Mouse (Mus musculus) kidney, adult 8-10 months (tissue): ENCODE data around the gene Ctxn1.

Source experiments
- DNase-seq, 2 experiments: peaks; one replicate each; pipeline ENCODE4 v3.0.0; 2022

Gene Ctxn1

DNA sequence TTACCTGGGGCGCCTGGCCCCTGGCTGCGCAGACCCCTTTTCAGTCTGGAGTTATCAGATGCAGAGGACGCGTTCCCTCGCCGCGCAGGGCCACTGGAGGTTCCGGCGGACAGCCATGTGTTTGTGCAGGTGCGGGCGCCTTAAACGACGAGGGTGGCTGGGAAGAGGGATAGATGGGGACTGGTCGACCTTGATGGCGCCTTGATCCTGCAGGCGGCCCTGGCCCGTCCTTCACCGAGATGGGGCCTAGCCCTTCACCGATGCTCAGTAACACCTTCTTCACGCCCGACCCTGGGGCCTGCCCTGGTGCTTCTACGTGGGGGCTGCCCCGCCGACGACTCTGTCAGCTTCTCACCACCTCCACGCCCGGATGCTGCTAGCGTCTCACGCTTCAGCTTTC is 9.9 kb downstream of the Ctxn1 start:
- DNase-seq: no peak

DNA sequence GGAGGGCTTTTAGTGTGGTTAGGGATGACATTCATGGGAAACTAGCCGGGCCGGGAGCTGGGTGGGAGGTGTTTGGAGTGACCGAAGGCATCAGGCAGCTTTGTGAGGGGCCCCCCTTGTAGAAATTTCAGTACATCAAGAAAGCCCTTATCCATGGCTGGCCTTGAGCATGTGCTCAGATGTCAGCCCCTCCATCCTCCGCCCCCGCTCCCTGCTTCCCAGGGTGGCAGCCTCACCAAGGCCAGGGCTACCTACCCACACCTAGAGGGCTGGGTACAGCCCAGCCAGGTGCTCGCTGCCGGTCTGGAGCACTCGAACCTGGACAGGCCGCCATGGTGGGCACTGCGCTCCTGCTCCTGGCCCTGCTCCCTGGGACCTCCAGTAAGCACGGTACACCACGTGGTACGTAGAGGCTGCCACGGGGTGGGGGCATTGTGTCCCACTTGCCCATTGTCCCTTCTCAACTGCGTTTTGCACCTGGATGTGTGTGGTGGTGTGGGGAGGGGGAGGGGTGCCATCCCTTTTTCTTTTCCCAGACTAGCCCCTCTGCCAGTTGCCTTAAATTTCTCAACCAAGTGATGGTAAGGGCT is 11.0 kb downstream of the Ctxn1 start, which contains the start of gene Tgfbr3l:
TSS of gene Tgfbr3l (plus strand) at position 264 of the 590 bp plus-strand sequence.
- no peak for DNase-seq

DNA sequence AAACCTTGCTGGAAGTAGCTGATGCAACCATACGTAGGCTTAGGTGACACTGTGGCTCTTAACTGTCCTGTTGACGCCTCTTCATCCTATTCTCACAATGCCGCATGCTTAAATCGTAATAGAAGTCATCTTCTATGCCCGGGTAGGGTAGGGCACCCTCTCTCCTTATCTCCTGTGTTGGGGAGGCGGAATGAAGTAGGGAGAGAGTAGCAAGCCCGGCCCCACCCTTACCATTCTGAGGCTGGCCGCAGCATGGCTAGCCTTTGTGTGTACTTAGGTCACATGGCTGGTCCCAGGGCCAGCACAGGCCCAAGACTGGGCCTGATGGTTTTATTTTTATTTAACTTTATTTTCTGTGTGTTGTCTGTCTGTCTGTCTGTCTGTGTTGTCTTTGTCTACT is 11.8 kb downstream of the Ctxn1 start:
- DNase-seq: no peak

DNA sequence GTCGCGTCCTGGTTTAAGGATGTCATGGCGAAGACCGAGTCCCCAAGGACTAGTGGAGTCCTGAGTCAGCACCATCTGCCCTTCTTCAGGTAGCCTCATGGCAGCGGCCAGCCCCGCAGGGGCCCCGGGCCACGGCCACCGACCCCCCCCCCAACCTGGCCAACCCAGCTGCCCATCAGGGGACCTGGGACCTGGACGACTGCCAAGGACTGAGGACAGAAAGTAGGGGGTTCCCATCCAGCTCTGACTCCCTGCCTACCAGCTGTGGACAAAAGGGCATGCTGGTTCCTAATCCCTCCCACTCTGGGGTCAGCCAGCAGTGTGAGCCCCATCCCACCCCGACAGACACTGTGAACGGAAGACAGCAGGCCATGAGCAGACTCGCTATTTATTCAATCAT is 13.3 kb downstream of the Ctxn1 start:
- no peak for DNase-seq

DNA sequence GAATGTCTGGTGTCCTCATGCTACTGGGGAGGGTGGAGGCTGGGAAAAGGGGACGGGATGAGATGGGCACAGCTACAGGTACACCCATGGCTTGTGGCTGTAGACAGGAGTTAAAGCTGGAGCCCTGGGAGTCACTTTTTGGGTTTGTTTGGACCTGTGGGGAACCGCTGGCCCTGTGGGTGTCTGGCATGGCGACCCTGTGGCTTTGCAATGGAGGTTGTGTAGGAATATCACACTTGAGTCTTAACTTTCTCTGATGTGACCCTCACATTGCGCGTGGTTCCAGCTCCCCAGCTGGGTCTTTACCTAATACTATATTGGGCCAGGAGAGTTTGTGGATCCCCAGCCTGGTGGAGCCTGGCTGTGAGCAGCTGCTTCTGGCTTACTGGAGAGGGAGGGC is 14.0 kb downstream of the Ctxn1 start:
- DNase-seq: no peak

DNA sequence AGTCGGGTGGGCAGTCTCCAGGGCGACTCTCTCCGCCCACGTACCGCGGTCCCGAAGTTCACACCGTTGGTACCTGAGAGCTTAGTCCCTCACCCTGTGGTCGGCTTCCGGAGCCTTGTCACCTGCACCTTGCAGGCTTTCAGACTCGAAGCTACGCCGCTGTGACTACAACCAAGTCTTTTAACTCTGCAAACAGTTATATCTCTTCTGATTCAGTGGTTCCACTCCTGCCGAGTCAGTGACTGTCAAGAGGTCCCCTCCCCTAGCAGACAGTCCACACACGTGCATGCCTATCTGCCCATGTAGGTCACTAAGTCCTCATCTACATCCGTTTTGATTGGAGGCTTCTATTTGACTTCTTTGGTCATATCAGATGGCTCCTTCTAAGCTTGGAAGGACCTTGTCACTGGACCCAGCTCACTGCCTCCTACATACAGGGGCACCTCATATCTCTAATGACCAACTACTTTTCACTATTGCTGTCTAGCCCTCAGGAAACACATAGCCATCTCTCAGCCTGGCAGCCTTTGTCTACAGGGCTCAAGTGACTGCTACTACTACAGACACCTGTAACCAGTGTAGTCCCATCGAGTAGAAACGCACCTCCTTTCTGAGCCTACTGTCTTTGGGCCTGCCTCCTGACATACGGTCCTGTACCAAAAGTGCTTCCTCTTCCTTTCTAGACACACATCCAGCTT is 19.7 kb downstream of the Ctxn1 start:
- DNase-seq: no peak

DNA sequence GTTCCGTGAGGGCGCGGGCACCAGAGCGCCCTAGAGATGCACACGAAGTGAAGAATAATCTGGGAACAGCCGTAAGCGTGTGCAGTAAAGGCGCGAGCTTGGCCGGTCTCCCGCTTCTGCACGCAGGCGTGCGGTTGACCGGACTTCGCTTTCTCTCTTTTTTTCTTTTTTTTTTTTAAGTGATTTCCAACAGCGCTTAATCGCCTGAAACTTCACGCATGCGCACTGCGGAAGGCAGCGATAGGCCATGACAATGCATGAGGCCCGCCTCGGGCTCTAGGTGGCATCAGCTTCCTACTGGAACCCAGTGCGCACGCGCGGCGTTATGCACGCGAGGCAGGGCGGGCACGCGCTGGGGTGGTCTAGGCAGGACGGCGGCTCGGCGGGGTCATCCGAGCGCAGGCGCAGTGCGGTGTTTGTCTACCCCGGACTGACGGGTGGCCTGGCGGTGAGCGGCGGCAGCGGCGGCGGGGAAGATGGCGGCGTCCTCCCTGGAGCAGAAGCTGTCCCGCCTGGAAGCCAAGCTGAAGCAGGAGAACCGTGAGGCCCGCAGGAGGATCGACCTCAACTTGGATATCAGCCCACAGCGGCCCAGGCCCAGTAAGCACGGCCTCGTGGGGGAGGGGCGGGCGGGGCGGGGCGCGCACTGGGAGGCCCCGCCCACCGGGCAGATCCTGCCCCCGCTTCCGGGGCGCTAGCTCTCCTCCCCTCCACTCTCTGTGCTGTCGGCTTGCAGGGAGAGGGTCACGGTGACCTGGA is 20.5 kb downstream of the Ctxn1 start, which contains the start of the genes Map2k7 and Gm49320:
TSS of gene Map2k7 (plus strand) at position 307 of the 759 bp plus-strand sequence.
TSS of gene Gm49320 (plus strand) at position 432 of the 759 bp plus-strand sequence.
- peak; percentile 100 for DNase-seq

DNA sequence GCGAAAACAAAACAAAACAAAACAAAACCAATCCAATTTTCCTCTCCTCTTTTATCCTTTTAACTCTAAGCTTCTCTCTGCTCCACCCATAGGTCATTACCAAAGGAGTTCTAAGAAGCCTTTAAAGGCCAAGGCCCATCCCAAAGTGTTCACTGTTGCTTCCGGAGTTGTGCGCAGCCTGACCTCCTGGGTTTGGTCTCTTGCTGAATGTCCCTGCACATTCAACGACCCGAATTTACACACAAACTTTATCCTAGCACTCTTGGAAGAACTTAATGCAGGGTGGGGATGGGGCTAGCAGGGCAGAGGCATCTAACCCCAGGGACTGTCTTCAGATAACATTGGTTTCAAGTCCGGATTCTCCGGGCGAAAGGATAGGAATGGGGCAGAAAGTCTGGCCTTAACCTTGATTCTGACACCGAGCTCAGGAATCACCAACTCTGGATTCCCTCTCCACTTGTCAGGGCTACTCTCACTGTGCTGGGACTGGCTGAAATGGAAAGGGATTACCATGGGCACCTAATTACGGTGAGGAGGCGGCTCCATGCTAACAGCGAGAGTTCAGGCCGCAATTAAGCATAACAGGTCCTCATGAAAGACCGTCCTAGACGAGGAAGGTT is 21.1 kb downstream of the Ctxn1 start:
- DNase-seq: peak in 1 of 2 experiments; percentile 46

DNA sequence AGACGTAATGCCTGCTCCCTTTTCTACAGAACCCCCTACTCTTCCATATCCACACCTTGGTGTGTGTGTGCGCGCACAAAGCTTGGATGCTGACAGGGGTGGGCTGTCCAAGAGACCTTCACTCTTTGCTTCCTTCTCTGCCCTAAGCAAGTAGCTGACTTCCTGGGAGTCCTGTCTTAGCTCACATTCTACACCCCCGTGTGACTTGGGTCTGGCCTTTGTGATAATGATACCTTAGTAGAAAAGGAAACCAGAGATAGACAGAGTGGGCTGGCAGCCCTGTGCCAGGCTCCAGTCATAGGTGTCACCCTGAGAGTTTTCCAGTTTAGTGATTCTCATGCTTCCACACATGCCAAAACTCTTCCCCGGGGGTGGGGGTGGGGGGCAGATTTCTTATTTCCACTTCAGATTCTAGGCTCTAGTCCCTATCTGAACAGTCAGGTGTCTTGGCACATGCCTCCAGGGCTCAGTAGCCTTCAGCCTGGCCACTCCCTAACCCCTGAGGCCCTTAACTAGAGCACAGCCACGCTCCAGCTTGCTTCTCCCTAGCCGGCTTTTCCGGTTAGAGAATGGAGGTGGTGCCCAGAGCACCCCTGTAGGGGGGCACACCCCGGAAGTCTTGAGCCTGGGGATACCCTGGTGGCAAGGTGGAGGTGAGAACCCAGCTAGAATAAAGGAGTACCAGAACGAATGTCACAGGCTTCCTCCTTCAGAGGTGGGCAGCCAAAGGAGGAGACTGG is 28.3 kb downstream of the Ctxn1 start:
- no peak for DNase-seq

DNA sequence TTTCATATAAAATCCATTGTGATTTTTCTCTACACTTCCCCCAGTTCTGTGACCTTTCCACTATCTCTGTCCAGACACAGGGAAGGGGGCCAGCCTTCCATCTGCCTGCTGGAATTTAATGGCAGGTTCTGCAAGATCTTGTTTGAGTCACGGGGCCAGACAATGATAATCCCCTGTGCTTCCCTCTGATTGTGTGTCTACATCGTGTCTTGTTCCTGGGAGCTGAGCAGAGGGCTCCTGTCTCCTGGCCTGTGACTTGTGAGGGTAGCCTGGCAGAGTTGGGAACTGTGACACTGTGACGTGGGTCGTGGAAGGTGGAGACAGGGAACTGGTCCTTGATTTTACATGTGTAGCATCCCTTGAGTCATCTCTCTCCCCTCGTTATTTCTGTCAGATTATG is 29.3 kb downstream of the Ctxn1 start:
- no peak for DNase-seq

DNA sequence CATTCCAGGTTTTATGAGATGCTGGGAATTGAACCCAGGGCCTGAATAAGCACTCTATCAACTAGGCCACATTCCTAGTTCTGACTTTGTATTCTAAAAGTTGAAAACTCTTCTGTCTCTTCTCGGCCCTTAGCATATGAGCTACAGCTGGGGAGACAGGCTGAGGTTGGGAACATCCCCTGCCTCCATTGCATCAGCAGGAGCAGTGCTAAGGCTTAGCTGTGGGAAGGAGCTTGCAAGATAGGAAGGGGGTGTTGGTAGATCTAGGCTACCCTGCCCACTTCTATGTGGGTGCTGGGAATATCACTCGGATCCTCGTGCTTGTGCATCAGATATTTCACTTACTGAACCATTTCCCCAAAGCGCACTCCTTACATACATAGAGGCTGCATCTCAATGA is 31.2 kb downstream of the Ctxn1 start:
- no peak for DNase-seq

DNA sequence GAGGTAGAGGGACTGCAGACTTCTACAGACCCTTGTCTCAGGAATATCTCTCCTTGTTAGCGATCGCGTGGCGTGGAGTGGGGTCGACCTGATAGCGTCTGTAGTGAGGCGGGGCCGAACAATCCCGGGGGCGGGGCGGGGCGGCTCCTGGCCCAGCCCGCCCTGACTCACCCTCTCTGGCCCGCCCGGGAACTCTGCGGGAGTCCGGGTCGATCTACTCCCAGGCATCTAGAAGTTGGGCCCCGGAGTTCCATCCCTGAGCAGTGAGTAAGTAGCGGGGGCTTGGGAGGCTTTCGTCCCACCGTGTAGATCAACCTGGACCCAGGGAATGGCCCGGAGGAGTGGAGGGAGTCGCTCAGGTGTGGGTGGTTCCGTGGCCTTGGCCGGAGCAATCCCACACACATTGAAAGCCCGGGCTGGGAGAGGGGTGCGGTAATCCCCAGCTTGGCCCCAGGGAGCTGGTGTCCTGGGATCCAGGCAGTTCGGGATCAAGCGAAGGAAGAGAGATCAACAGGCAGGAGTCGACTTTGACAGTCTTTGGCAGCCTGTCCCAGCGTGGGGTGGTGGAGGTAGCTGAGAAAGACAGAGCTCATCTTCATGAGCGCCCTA is 32.2 kb downstream of the Ctxn1 start, which contains the start of gene Lrrc8e:
TSS of gene Lrrc8e (plus strand) at position 89 of the 609 bp plus-strand sequence.
- no peak for DNase-seq

DNA sequence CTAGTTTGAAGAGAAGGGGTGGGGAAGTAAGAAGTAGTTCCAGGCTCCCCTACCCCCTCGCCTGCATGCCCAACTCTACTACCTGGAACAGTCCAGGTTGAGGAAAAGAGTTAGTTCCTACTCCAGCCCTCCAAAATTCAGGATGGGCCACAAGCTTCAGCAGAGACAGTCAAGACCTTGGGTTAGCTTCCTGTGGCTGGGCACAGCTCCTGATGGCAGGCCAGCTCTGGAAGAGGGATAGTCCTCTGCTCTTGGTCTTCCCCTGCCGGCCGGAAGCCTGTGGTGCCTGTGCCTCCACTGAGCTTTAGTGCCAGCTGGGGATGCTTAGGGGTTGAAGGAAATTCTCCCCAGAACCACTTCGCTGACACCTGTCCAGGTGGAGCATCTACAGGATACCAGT is 32.8 kb downstream of the Ctxn1 start:
- no peak for DNase-seq

DNA sequence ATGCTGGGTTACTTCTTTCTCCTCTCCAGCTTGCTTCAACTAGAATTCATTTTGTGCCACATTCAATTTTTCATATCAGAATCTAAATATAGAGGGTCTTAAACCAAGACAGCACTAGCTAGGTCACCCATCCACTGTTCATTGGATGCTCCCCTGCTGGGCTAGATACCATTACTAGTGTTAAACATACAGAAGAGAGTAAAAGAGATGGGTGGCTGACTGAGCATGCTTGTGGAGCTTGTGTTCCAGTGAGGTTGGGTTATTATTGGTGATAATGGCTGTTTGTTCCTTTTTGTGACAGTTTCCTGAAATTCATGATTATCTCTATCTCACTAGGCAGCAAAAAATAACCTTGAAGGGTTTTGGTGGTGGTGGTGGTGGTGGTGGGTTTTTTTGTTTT is 37.0 kb downstream of the Ctxn1 start:
- DNase-seq: no peak

DNA sequence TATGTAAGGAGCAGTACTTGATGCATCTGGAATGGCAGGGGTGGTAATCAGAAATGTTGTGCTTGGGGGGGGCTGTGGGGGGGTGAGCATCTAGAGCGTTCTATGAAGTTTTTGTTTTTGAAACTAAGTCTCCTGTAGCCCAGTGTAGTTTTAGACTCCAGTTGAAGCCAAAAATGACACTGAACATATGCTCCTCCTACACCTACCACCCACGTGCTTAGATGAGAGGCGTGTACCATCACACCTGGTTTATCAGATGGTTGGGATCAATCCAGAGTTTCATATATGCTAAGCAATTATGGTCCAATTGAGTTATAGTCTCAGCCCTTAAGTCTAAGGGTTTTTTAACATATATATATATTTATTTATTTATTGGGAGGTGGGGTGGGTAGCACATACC is 39.5 kb downstream of the Ctxn1 start:
- DNase-seq: no peak

DNA sequence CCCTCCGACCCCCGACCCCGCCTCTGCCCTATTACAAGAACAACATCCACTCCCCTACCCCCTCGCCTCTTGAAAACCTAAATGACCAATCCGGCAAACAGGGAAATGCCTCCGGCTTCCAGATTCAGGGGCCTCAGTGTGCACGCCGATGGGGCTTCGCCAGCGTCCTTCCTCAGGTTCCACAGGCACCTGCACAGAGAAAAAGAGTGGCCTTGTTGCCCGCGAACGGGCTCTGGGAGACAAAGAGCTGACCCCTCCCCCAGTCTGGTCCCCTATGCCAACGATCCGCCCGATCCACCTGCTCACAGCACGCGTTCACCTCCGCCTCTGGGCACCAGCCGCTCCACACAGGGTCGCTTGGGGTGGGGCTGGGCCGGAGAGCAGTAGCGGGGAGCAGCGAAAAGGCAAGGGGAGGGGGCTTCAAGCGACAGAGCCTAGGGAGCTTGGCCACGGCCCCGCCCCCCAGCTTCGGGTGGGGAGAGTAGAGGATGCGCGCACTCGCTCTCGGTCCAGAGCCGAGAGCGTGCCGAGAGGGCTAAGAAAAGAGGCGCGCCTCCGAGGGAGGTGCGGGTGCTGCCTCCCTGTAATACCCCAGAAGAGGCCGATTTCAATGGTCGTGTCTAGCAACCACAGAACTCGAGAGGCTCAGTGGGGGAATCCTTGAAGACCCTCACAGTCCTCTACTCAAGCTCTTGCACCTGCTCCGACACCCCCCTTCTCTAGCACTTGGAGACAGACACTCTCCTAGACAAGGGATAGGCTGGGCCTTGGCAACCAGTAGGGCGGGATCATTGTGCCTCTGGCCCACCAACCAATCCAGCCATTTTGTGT is 42.1 kb downstream of the Ctxn1 start, which contains the start of gene Prr36:
TSS of gene Prr36 (minus strand) at position 669 of the 831 bp plus-strand sequence.
- no peak for DNase-seq

DNA sequence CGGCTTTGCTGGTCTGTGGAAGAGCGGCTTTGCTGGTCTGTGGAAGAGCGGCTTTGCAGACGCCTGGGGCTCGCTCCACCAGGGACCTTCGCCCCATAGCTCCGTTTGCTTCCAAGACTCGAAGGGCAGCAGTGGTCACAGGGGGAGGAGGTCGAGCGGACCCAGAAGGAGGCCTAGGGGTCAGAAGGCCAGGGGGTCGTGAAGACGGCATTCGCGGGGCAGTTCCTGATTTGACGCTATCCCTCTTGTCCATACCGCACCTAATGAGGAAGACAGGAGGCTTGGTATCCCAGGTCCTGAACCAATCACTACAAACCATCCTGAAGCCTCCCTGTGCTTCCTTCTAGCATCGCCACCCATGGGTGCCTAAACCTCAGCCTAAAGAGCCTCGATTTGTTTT is 42.8 kb downstream of the Ctxn1 start:
- no peak for DNase-seq

DNA sequence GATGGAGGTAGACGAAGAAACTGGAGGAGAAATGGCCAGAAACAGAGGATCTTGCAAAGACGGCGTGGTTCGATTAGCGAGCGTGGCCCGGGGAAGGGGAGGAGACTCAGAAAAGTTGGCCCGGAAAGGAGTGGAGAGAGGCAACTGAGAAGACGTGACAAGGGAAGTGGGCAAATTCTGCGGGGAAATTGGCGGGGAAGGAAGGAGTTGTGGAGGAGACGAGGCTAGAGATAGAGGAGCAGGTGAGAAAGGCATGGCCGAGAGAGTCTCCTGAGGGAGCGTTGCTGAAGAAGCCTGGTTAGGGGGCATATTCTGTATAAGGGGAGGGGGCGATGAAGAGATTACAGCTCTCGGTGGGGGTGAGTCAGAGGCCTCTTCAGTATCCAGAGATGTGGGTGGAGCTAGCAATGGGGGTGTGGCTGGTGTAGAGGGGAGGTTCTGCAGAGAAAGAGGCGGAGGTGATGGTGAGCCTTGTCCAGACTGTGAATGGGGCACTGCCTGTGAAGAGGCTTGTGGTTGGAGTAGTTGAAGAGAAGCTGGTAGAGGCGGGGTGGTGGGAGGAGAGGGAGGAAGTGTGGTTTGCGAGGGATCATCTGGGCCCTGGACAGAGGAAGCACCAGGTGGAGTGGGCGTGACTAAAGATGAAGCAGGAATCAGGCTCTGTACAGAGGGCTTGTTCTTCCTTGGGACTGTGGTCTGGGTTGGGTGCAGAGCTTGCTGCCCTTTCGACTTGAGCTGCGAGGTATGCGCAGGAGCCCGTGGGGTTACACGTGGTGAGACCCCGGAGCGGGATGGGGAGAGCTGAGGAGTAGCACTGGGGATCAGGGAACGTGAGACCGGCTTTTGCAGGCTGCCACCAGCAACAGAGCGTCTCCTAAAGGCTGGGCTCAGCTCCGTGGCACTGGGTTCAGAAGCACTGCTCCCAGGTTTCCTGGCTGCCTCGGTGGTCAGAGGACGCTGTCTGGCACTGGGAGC is 44.8 kb downstream of the Ctxn1 start:
- DNase-seq: peak; percentile 31 to 42

DNA sequence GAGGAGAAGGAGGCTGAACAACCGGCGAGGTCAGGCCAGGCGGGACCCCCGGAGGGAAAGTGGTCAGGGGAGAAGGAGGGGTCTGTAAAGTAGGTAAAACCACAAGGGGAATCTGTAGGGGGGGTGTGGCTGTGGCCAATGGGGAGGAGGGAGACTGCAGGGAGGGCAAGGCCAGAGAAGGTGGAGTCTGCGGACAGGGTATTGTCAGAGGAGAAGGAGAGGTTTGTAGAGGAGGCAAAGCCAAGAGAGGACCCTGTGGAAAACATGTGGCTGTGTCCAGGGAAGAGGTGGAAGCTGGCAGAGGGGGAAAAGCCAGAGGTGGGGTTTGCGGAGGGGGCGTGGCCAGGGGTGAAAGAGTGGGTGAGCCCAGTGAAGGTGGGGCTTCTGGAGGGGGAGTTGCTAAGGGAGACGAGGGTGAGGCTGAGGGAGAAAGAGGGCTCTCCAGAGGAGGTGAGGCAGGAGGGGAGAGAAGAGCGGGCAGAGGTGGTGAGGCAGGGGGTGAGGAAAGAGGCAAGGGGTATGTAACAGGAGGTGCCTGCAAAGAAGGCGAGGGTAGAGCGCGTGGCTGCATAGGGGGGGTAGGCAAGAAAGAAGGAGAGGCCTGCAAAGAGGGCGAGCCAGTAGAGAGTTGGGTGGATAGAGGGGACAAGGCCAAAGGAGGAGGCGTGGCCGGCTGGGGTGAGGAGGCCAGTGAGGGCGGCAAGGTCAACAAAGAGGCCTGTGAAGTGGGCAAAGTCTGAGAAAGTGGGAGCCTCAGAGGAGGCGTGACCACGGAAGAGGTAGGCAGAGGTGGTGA is 45.7 kb downstream of the Ctxn1 start:
- peak; percentile 26 to 34 for DNase-seq
